Mouse (Mus musculus): ENCODE data around the gene Ercc6l2. TPM values are rescaled to one million over a fixed set of nuclear protein-coding genes. Genes with fewer than 3 reads are reported as not detected.
"Not testable (repeated sequence)": the region's sequence is repeated elsewhere in the genome, so short reads cannot be mapped to it uniquely, and the experiment has no call there.

The Ercc6l2 gene
- polyA plus RNA-seq, 2 experiments, result 23.6 to 26.2 TPM

DNA sequence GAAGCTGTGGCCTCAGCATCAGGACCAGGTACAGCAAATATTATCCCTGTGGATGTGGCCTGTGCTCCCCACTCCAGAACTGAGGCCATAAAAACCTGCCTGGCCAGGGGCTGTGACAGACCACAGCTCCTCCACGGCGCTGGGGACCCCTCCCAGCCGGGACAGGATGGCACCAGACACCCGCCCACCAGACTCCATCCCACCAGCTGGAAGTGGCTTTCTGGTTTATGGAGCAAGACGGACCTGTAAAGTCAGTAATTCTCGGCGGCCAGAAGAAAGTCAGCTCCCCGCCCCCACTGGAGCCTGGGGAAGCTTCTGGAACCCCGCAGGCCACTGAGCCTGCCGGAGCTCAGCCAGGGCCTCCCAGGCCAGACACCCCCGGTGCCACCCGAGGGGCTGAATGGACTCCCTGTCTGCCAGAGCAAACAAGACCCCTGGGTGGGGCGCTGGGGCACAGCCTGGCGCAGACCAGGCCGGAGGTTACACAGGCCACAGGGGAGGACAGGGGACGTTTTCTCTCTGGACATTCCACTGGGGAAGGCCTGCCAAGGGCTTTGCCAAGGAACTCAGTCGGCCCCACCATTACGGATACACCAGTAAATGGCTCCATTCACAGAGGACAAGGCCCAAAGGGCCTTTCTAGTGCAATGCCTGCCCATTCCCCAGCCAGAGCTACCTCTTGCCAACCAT, 103.8 kb downstream of the Ercc6l2 start:
- ATAC-seq (ENCODE audit: low FRiP score, low read depth) (peak; percentile 59), DNase-seq (ENCODE audit: low spot score) (peak; percentile 57)
- 19% methylated on average over 18 of the region's 18 CpGs for WGBS
- no peaks in the 10 kb centered on the region for H3K27me3 ChIP-seq (ENCODE audit: control insufficient read depth, insufficient read depth, low read length)
- TF ChIP-seq POLR2A (IDR thresholded peaks at IDR 0.05; ENCODE audit: borderline replicate concordance, extremely low read depth, insufficient read depth, insufficient read length), result no peak
- peak overlapping the region; percentile 21; the same call in 1 of the 2 replicates for H3K9ac ChIP-seq (ENCODE audit: low read depth, low read length, severe bottlenecking)
- 0 out of 2 replicates have a peak overlapping the region, but pooled peaks have one; percentile 4 for H3K4me3 ChIP-seq (replicated peaks; ENCODE audit: low read length)
- H3K4me2 ChIP-seq (replicated peaks; ENCODE audit: low read depth, low read length, severe bottlenecking), result peak overlapping the region; percentile 39
- peaks cover 46% of the 10 kb centered on the region for H3K4me1 ChIP-seq (ENCODE audit: control insufficient read depth, insufficient read depth, low read length)
- peak overlapping the region; percentile 93 for H3K27ac ChIP-seq (replicated peaks; ENCODE audit: low read depth, low read length)
- H3K9me3 ChIP-seq (ENCODE audit: control insufficient read depth, low read length), result peaks cover 7% of the 10 kb centered on the region; the same call in 1 of the 2 replicates
- H3K36me3 ChIP-seq (ENCODE audit: control insufficient read depth, insufficient read depth, low read length), result no peaks in the 10 kb centered on the region

DNA sequence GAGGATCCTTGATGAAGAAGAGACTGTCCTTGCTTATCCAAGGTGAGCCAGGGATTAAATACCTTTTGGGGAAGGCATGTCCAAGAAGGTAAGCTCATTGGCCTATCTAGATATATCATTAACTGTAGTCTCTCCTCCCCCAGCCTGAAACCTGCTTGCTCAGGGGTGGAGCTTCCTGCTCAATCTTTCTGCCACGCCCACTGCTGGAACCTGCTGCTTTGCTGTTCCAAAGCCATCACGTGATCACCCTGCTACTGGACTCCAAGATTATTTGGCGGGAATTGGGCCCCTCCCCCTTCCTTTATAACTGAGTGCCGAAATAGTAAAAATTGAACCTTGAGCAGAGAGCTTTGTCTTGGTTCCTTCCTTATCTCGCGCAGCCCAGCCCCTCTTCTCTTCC, 109.0 kb downstream of the Ercc6l2 start:
- H3K36me3 ChIP-seq (ENCODE audit: control insufficient read depth, insufficient read depth, low read length); H3K9me3 ChIP-seq (ENCODE audit: control insufficient read depth, low read length); H3K4me3 ChIP-seq (replicated peaks; ENCODE audit: low read length); H3K4me2 ChIP-seq (replicated peaks; ENCODE audit: low read depth, low read length, severe bottlenecking); H3K27me3 ChIP-seq (ENCODE audit: control insufficient read depth, insufficient read depth, low read length); ATAC-seq (ENCODE audit: low FRiP score, low read depth); DNase-seq (ENCODE audit: low spot score); H3K4me1 ChIP-seq (ENCODE audit: control insufficient read depth, insufficient read depth, low read length); H3K9ac ChIP-seq (ENCODE audit: low read depth, low read length, severe bottlenecking); H3K27ac ChIP-seq (replicated peaks; ENCODE audit: low read depth, low read length): not testable (repeated sequence)
- 67% methylated on average over 2 of the region's 6 CpGs for WGBS

DNA sequence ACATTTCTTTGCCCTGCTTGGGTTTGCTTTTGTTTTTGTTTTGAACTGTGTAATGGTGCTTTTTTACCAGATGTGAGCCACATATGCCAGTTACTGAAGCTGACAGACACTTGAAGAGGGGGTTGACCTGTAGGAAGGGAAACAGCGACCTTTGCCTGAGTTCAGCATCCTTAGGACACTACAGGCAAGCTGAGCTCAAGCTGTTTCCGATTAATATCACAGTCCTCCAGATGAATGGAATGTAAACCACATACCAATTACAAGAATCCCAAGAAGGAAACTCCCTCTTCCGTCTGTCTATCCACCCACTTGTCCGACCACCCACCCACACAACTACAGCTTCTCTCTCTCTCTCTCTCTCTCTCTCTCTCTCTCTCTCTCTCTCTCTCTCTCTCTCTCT, 112.3 kb downstream of the Ercc6l2 start:
- Histone ChIP-seq H3K4me2 (replicated peaks; ENCODE audit: low read depth, low read length, severe bottlenecking) (no peak overlapping the region), H3K4me3 (replicated peaks; ENCODE audit: low read length) (no peak overlapping the region), H3K27ac (replicated peaks; ENCODE audit: low read depth, low read length) (no peak overlapping the region), H3K9ac (ENCODE audit: low read depth, low read length, severe bottlenecking) (no peak overlapping the region), H3K27me3 (ENCODE audit: control insufficient read depth, insufficient read depth, low read length) (no peaks in the 10 kb centered on the region), H3K9me3 (ENCODE audit: control insufficient read depth, low read length) (no peaks in the 10 kb centered on the region), H3K4me1 (ENCODE audit: control insufficient read depth, insufficient read depth, low read length) (no peaks in the 10 kb centered on the region; the same call in none of the 2 replicates), H3K36me3 (ENCODE audit: control insufficient read depth, insufficient read depth, low read length) (no peaks in the 10 kb centered on the region)
- no peak for DNase-seq (ENCODE audit: low spot score)
- TF ChIP-seq POLR2A (IDR thresholded peaks at IDR 0.05; ENCODE audit: borderline replicate concordance, extremely low read depth, insufficient read depth, insufficient read length), result no peak
- 33% methylated on average over 4 of the region's 4 CpGs for WGBS
- no peak for ATAC-seq (ENCODE audit: low FRiP score, low read depth)

DNA sequence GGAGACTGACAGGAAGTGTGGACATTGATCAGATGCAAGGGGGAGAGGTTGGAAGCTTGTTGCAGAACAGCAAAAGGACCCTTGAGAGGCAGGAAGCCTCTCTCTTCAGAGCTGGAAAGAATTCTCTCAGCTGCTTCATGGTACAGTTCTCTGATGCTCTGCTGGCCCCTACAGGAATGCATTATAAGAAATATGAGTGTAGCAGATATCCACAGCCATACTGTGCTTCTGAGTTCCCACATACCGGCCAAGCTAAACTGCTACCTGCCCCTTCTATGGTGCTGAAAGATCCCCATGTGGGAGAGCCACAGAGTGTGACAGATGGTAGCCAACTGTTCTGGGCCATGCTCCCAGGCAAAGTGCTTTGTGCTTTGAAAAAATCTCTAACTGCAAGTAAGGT, 114.3 kb downstream of the Ercc6l2 start:
- Histone ChIP-seq H3K9ac (ENCODE audit: low read depth, low read length, severe bottlenecking) (no peak overlapping the region), H3K4me3 (replicated peaks; ENCODE audit: low read length) (no peak overlapping the region), H3K36me3 (ENCODE audit: control insufficient read depth, insufficient read depth, low read length) (no peaks in the 10 kb centered on the region), H3K9me3 (ENCODE audit: control insufficient read depth, low read length) (no peaks in the 10 kb centered on the region), H3K4me2 (replicated peaks; ENCODE audit: low read depth, low read length, severe bottlenecking) (no peak overlapping the region), H3K27me3 (ENCODE audit: control insufficient read depth, insufficient read depth, low read length) (no peaks in the 10 kb centered on the region), H3K4me1 (ENCODE audit: control insufficient read depth, insufficient read depth, low read length) (no peaks in the 10 kb centered on the region; the same call in none of the 2 replicates), H3K27ac (replicated peaks; ENCODE audit: low read depth, low read length) (no peak overlapping the region)
- ATAC-seq (ENCODE audit: low FRiP score, low read depth), result peak; percentile 73
- no peak for TF ChIP-seq POLR2A (IDR thresholded peaks at IDR 0.05; ENCODE audit: borderline replicate concordance, extremely low read depth, insufficient read depth, insufficient read length)
- 21% methylated on average over 1 of the region's 1 CpGs for WGBS
- peak; percentile 73 for DNase-seq (ENCODE audit: low spot score)

DNA sequence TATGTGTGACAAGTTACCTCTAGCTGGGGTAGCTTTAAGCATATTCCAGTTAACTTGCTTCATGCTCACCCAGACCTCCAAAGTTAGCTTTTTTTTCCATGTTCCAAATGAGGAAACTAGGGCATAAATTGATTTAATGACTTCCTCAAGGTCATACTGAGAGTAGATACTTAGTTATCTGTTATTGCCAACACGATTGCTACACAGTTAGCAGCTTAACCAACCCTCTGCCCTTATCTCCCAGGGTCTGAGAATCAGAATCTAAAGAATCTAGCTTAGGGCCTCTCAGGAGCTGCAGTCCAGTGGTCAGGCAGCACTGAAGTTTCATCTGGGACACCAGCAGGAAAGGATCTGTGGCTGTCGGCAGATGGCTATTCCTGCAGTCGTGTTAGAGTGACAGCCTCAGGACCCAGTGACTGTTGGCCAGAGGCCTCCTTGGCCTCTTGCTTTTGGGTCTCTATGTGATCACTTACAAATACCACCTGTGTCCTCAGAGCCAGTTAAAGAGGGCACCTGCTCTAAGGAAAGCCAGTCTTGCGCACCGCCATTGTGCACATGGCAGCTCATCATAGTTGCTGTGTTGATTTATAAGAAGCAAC, 115.0 kb downstream of the Ercc6l2 start:
- Histone ChIP-seq H3K27ac (replicated peaks; ENCODE audit: low read depth, low read length) (no peak overlapping the region), H3K9ac (ENCODE audit: low read depth, low read length, severe bottlenecking) (no peak overlapping the region), H3K4me3 (replicated peaks; ENCODE audit: low read length) (no peak overlapping the region), H3K27me3 (ENCODE audit: control insufficient read depth, insufficient read depth, low read length) (no peaks in the 10 kb centered on the region), H3K9me3 (ENCODE audit: control insufficient read depth, low read length) (no peaks in the 10 kb centered on the region), H3K36me3 (ENCODE audit: control insufficient read depth, insufficient read depth, low read length) (no peaks in the 10 kb centered on the region), H3K4me2 (replicated peaks; ENCODE audit: low read depth, low read length, severe bottlenecking) (no peak overlapping the region), H3K4me1 (ENCODE audit: control insufficient read depth, insufficient read depth, low read length) (no peaks in the 10 kb centered on the region; the same call in none of the 2 replicates)
- WGBS, result 69% methylated on average over 5 of the region's 5 CpGs
- no peak for TF ChIP-seq POLR2A (IDR thresholded peaks at IDR 0.05; ENCODE audit: borderline replicate concordance, extremely low read depth, insufficient read depth, insufficient read length)
- ATAC-seq (ENCODE audit: low FRiP score, low read depth), result no peak
- no peak for DNase-seq (ENCODE audit: low spot score)
